Mouse (Mus musculus) bone marrow macrophage, adult 2 months (primary cell): Measurements from ENCODE around the gene Slc9b1.

Experiments used
- CTCF ChIP-seq: IDR thresholded peaks from 2 replicates; pipeline ENCODE4 v1.5.1; 2012; ENCODE audit warnings: low read depth, mild to moderate bottlenecking, low read length, moderate library complexity
- POLR2A ChIP-seq: IDR thresholded peaks from 2 replicates; pipeline ENCODE4 v1.6.1; 2012; ENCODE audit warnings: mild to moderate bottlenecking, low read depth, low read length, borderline replicate concordance

- TF ChIP-seq CTCF (no peak), POLR2A (no peak)
Measured at GRCm38 (mm10) chr3:135324354-135324753, 23.5 kb upstream of the Slc9b1 start.
